Mouse (Mus musculus): Measurements from ENCODE around the gene Gal. TPM values are rescaled to one million over a fixed set of nuclear protein-coding genes. Genes with fewer than 3 reads are reported as not detected.

Gene Gal
- polyA plus RNA-seq, 1 experiment from 2014 or later = 25.3 TPM

DNA sequence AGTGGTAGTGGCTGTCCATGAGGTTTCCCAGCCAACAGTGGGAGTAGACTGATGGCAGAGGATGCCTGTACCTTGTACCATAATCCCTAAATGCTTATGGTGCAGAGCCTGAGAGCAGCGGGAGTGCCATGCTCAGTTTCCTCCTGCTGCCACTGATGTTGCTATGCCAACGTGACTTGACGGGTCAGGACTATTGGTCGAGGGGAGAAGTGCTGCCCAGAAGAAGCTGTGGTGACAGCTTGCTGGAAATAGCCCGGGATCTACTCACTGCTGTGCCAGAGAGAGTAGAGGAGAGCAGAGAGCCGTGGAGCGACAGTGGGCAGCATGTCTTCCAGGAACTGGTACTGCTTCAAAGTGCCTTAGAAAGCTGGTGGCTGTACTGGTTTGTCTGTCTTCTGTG, 12.4 kb downstream of the Gal start:
- Histone ChIP-seq H3K9ac (ENCODE audit: low read depth, low read length) (no peak overlapping the region), H3K9me3 (ENCODE audit: control insufficient read depth, low read length) (no peaks in the 10 kb centered on the region), H3K27me3 (replicated peaks; ENCODE audit: control insufficient read depth, insufficient read depth, low read length) (no peaks in the 10 kb centered on the region), H3K4me2 (ENCODE audit: low read length) (no peak overlapping the region), H3K4me3 (ENCODE audit: low read length) (no peak overlapping the region), H3K4me1 (ENCODE audit: control insufficient read depth, insufficient read depth, low read depth, low read length) (peaks cover 3% of the 10 kb centered on the region; the same call in 1 of the 2 replicates), H3K36me3 (ENCODE audit: control insufficient read depth, insufficient read depth, low read length) (no peaks in the 10 kb centered on the region), H3K27ac (ENCODE audit: low read depth, low read length) (no peak overlapping the region)
- peak; percentile 79 for ATAC-seq
- WGBS = 37% methylated on average over 7 of the region's 7 CpGs

DNA sequence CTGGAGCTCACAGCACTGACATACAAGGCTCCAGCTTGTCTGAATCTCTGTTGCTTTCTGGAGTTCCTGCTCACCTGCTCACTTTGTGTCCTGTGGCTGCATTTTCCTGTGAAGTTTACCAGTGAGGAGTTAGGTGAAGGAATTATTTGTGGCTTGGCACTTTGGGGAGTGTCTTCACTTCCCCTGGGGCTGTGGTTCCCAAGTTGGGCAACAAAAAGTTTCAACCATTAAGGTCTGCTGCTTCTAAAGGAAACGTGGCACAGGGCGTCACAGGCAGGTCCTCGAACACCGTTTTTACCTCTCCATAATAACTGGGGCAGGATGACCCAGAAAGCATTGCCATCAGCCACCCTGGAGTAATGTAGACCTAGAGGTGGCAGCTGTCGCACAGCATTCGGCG, 12.8 kb downstream of the Gal start:
- Histone ChIP-seq H3K9ac (ENCODE audit: low read depth, low read length) (no peak overlapping the region), H3K36me3 (ENCODE audit: control insufficient read depth, insufficient read depth, low read length) (no peaks in the 10 kb centered on the region), H3K4me1 (ENCODE audit: control insufficient read depth, insufficient read depth, low read depth, low read length) (peaks cover 3% of the 10 kb centered on the region; the same call in 1 of the 2 replicates), H3K4me3 (ENCODE audit: low read length) (no peak overlapping the region), H3K9me3 (ENCODE audit: control insufficient read depth, low read length) (no peaks in the 10 kb centered on the region), H3K4me2 (ENCODE audit: low read length) (no peak overlapping the region), H3K27me3 (replicated peaks; ENCODE audit: control insufficient read depth, insufficient read depth, low read length) (no peaks in the 10 kb centered on the region), H3K27ac (ENCODE audit: low read depth, low read length) (no peak overlapping the region)
- no peak for ATAC-seq
- WGBS = 75% methylated on average over 7 of the region's 7 CpGs

DNA sequence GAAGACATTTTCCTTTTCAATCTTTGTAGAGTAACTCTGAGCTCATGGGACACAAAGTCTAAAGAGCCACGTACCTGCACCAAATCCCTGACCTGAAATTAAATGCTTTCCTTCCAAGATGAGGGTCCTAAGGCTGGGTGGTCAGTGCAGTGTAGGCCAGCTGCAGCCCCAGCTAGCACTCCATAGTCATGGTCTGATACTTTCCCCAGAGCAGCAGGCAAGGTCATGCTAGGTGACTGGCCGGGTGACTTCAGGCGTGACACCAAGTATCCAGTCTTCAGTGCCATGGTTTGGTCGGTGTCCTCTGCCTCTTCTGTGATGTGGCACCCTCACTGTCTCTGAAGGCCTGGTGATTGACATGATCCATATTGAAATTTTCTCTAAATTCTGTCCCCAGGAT, 14.3 kb downstream of the Gal start:
- Histone ChIP-seq H3K27ac (ENCODE audit: low read depth, low read length) (no peak overlapping the region), H3K27me3 (replicated peaks; ENCODE audit: control insufficient read depth, insufficient read depth, low read length) (no peaks in the 10 kb centered on the region), H3K4me1 (ENCODE audit: control insufficient read depth, insufficient read depth, low read depth, low read length) (peaks cover 3% of the 10 kb centered on the region; the same call in 1 of the 2 replicates), H3K9ac (ENCODE audit: low read depth, low read length) (no peak overlapping the region), H3K4me2 (ENCODE audit: low read length) (no peak overlapping the region), H3K9me3 (ENCODE audit: control insufficient read depth, low read length) (no peaks in the 10 kb centered on the region), H3K4me3 (ENCODE audit: low read length) (no peak overlapping the region), H3K36me3 (ENCODE audit: control insufficient read depth, insufficient read depth, low read length) (no peaks in the 10 kb centered on the region)
- no peak for ATAC-seq
- WGBS = 90% methylated on average over 4 of the region's 4 CpGs

DNA sequence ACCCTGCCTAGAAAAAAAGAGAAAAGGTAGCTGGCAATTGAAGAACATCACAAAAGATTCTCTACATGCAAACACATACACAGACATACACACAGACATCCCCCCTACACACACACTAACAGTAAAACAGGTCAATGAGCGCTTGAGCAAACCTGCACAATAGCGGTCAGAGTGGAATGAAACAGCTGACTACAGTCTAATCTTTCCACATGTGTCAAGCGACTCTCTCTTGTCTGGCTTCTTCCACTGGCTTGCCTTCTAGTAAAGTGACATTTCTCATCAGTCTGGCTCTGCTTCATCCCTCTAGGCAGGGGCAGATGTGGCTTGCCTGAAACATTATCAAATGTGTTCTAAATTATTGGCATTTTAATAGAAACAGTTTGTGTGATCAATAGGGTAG, 20.1 kb downstream of the Gal start:
- Histone ChIP-seq H3K27ac (ENCODE audit: low read depth, low read length) (no peak overlapping the region), H3K36me3 (ENCODE audit: control insufficient read depth, insufficient read depth, low read length) (no peaks in the 10 kb centered on the region), H3K9ac (ENCODE audit: low read depth, low read length) (no peak overlapping the region), H3K4me1 (ENCODE audit: control insufficient read depth, insufficient read depth, low read depth, low read length) (peaks cover 2% of the 10 kb centered on the region; the same call in 1 of the 2 replicates), H3K4me2 (ENCODE audit: low read length) (no peak overlapping the region), H3K4me3 (ENCODE audit: low read length) (no peak overlapping the region), H3K9me3 (ENCODE audit: control insufficient read depth, low read length) (peaks cover 3% of the 10 kb centered on the region; the same call in 1 of the 2 replicates), H3K27me3 (replicated peaks; ENCODE audit: control insufficient read depth, insufficient read depth, low read length) (no peaks in the 10 kb centered on the region)
- ATAC-seq = no peak
- WGBS = 83% methylated on average over 3 of the region's 3 CpGs

DNA sequence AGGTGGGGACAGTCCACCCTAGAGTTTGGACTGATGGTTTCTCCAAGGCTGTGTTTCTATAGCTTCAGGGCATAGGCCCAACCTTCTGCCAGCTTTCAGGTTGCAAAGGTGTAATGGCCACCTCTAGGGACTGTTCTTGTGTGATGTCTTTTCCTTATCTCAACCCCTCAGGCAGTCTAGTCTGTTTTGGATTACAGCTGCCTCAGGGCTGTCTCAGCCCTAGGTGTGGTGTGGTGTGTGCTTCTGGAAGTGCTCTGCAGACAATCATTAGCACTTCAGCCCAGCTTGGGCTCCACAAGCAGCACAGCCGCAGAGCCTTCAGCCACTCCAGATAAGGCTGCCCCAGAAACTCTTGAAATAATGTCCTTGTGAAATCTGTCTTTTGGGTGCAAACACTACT, 22.0 kb downstream of the Gal start:
- peaks cover 2% of the 10 kb centered on the region; the same call in 1 of the 2 replicates for H3K4me1 ChIP-seq (ENCODE audit: control insufficient read depth, insufficient read depth, low read depth, low read length)
- H3K27me3 ChIP-seq (replicated peaks; ENCODE audit: control insufficient read depth, insufficient read depth, low read length) = no peaks in the 10 kb centered on the region
- H3K9me3 ChIP-seq (ENCODE audit: control insufficient read depth, low read length) = peaks cover 3% of the 10 kb centered on the region; the same call in 1 of the 2 replicates
- H3K27ac ChIP-seq (ENCODE audit: low read depth, low read length) = no peak overlapping the region
- H3K4me3 ChIP-seq (ENCODE audit: low read length) = no peak overlapping the region
- H3K4me2 ChIP-seq (ENCODE audit: low read length) = no peak overlapping the region
- no peaks in the 10 kb centered on the region for H3K36me3 ChIP-seq (ENCODE audit: control insufficient read depth, insufficient read depth, low read length)
- no peak for ATAC-seq
- H3K9ac ChIP-seq (ENCODE audit: low read depth, low read length) = no peak overlapping the region
- 83% methylated on average over 1 of the region's 1 CpGs for WGBS

DNA sequence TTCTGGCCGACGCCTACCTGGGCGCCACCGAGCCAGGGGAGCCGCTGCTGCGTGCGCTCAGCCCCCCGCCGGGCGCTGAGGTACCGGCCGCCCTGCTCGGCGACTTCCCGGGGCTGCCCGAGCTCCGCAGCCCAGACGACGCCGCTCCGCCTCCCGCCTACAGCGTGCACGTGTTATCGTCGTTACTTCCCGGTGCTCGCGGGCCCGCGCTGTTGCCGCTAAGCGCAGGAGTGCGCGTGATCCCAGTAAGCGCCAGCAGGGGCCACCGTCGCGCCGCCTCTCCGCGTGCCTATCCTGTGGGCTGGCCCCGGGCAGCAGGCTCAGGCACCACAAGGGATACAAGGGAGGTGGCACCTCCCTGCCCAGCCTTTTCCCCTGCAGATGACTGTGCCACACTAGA, 25.3 kb downstream of the Gal start:
- Histone ChIP-seq H3K27me3 (replicated peaks; ENCODE audit: control insufficient read depth, insufficient read depth, low read length) (no peaks in the 10 kb centered on the region), H3K9me3 (ENCODE audit: control insufficient read depth, low read length) (peaks cover 3% of the 10 kb centered on the region; the same call in 1 of the 2 replicates), H3K4me1 (ENCODE audit: control insufficient read depth, insufficient read depth, low read depth, low read length) (peaks cover 2% of the 10 kb centered on the region; the same call in 1 of the 2 replicates), H3K9ac (ENCODE audit: low read depth, low read length) (peak overlapping the region; percentile 72), H3K4me3 (ENCODE audit: low read length) (peak overlapping the region; percentile 59), H3K4me2 (ENCODE audit: low read length) (peak overlapping the region; percentile 96), H3K27ac (ENCODE audit: low read depth, low read length) (peak overlapping the region; percentile 60), H3K36me3 (ENCODE audit: control insufficient read depth, insufficient read depth, low read length) (no peaks in the 10 kb centered on the region)
- ATAC-seq = peak; percentile 93
- WGBS = 0% methylated on average over 28 of the region's 43 CpGs

DNA sequence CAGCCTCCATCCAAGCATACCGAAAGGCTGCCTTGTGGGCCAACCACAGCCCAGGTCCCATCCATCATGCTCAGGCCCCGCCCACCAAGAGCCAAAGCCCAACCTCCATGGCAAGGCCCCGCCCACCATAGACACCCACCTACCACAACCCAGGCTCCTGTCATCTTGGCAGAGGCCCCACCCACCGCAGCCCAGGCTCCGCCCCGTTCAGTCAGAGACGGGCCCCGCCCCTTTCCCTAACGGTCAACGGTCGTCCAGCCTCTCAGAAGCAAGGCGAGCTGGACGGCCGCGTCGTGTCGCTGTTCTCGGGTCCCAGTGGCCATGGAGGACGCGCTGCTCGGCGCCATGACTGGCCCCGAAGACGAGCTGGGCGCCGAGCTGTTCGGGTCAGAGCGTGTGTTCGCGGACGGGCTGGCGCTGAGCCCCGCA, 25.7 kb downstream of the Gal start, which contains the start of gene Tesmin:
TSS of gene Tesmin (plus strand) at position 229 of the 429 bp plus-strand sequence.
- Histone ChIP-seq H3K9me3 (ENCODE audit: control insufficient read depth, low read length) (peaks cover 3% of the 10 kb centered on the region; the same call in 1 of the 2 replicates), H3K27ac (ENCODE audit: low read depth, low read length) (peak within 1 kb of the TSS; percentile 60), H3K4me2 (ENCODE audit: low read length) (peak within 1 kb of the TSS; percentile 96), H3K9ac (ENCODE audit: low read depth, low read length) (peak within 1 kb of the TSS; percentile 72), H3K4me3 (ENCODE audit: low read length) (peak within 1 kb of the TSS; percentile 59), H3K4me1 (ENCODE audit: control insufficient read depth, insufficient read depth, low read depth, low read length) (peaks cover 2% of the 10 kb centered on the region; the same call in 1 of the 2 replicates), H3K27me3 (replicated peaks; ENCODE audit: control insufficient read depth, insufficient read depth, low read length) (no peaks in the 10 kb centered on the region), H3K36me3 (ENCODE audit: control insufficient read depth, insufficient read depth, low read length) (no peaks in the 10 kb centered on the region)
- peak; percentile 93 for ATAC-seq
- WGBS = 3% methylated on average over 33 of the region's 33 CpGs

DNA sequence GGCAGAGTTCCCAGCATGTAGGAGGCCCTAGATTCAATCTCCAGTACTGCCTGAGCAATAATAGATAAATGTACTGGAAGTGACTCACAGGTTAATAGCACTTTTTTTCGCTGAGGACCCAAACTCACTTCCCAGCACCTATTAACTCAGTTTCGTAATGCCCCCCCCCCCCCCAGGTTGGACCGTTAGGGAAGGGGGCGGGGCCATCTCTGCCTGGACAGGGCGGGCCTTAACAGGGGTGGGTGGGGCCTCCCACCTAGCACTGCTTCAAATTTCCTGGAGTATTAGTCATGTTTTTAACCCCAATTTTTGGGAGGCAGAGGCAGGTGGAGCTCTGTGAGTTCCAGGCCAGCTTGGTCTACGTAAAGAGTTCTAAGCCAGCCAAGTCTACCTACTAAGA, 26.3 kb downstream of the Gal start:
- WGBS = 59% methylated on average over 5 of the region's 6 CpGs
- no peak overlapping the region for H3K4me2 ChIP-seq (ENCODE audit: low read length)
- H3K27ac ChIP-seq (ENCODE audit: low read depth, low read length) = no peak overlapping the region
- ATAC-seq = no peak
- no peak overlapping the region for H3K9ac ChIP-seq (ENCODE audit: low read depth, low read length)
- no peak overlapping the region for H3K4me3 ChIP-seq (ENCODE audit: low read length)
- no peaks in the 10 kb centered on the region for H3K27me3 ChIP-seq (replicated peaks; ENCODE audit: control insufficient read depth, insufficient read depth, low read length)
- no peaks in the 10 kb centered on the region for H3K36me3 ChIP-seq (ENCODE audit: control insufficient read depth, insufficient read depth, low read length)
- peaks cover 2% of the 10 kb centered on the region; the same call in 1 of the 2 replicates for H3K4me1 ChIP-seq (ENCODE audit: control insufficient read depth, insufficient read depth, low read depth, low read length)
- H3K9me3 ChIP-seq (ENCODE audit: control insufficient read depth, low read length) = peaks cover 3% of the 10 kb centered on the region; the same call in 1 of the 2 replicates

DNA sequence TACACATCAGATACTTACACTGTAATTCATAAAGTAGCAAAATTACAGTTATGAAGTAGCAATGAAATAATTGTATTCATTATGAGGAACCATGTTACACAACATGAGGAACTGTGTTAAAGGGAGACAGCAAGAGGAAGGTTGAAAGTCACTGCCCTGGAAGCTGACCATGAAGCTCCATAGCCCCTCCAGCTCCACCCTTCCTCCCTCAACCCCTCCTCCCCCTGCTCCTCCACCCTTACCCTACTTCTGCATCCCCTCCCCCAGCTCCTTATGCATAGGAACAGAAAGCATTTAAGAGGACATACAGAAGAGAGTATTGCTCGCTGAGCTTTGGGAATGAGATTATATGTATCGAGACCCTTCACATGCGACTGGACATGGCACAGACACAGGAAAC, 35.7 kb downstream of the Gal start:
- no peaks in the 10 kb centered on the region for H3K9me3 ChIP-seq (ENCODE audit: control insufficient read depth, low read length)
- ATAC-seq = no peak
- H3K9ac ChIP-seq (ENCODE audit: low read depth, low read length) = no peak overlapping the region
- H3K4me3 ChIP-seq (ENCODE audit: low read length) = no peak overlapping the region
- H3K4me2 ChIP-seq (ENCODE audit: low read length) = no peak overlapping the region
- H3K36me3 ChIP-seq (ENCODE audit: control insufficient read depth, insufficient read depth, low read length) = 0 out of 2 replicates have a peak, but pooled peaks cover 4% of the 10 kb centered on the region
- no peaks in the 10 kb centered on the region for H3K27me3 ChIP-seq (replicated peaks; ENCODE audit: control insufficient read depth, insufficient read depth, low read length)
- H3K27ac ChIP-seq (ENCODE audit: low read depth, low read length) = no peak overlapping the region
- WGBS = 93% methylated on average over 3 of the region's 3 CpGs
- H3K4me1 ChIP-seq (ENCODE audit: control insufficient read depth, insufficient read depth, low read depth, low read length) = no peaks in the 10 kb centered on the region
